Mouse (Mus musculus): ENCODE measurements around the gene Uvssa. TPM values are rescaled to one million over a fixed set of nuclear protein-coding genes. Genes with fewer than 3 reads are reported as not detected.

Uvssa gene
- polyA plus RNA-seq, 1 experiment from 2014 or later: 8.8 TPM

GRCm38 (mm10) chr5:33464390-33464789 lies 86.0 kb downstream of the Uvssa start:
- Histone ChIP-seq H3K4me1 (peaks cover 8% of the 10 kb centered on the region; the same call in 1 of the 2 replicates), H3K36me3 (no peaks in the 10 kb centered on the region), H3K27me3 (peaks cover 19% of the 10 kb centered on the region; the same call in 1 of the 2 replicates), H3K4me3 (no peak overlapping the region), H3K9me3 (no peaks in the 10 kb centered on the region), H3K9ac (replicated peaks) (no peak overlapping the region), H3K4me2 (replicated peaks) (no peak overlapping the region), H3K27ac (replicated peaks) (no peak overlapping the region)
- ATAC-seq (replicated peaks): no peak
- WGBS: 63% methylated on average over 7 of the region's 7 CpGs

GRCm38 (mm10) chr5:33465464-33465863 lies 87.1 kb downstream of the Uvssa start:
- H3K36me3 ChIP-seq: no peaks in the 10 kb centered on the region
- no peak overlapping the region for H3K27ac ChIP-seq (replicated peaks)
- peaks cover 8% of the 10 kb centered on the region; the same call in 1 of the 2 replicates for H3K4me1 ChIP-seq
- H3K9me3 ChIP-seq: no peaks in the 10 kb centered on the region
- no peak for ATAC-seq (replicated peaks)
- no peak overlapping the region for H3K9ac ChIP-seq (replicated peaks)
- WGBS: 5% methylated on average over 11 of the region's 11 CpGs
- H3K4me3 ChIP-seq: no peak overlapping the region
- no peak overlapping the region for H3K4me2 ChIP-seq (replicated peaks)
- H3K27me3 ChIP-seq: peaks cover 18% of the 10 kb centered on the region; the same call in 1 of the 2 replicates

Other genes starting within 250 kb of the Uvssa start
- 3.1 TPM in 2 replicates for gene Spon2, start 160.1 kb upstream of the Uvssa start, polyA plus RNA-seq (2015; fragmentation: Nextera tagmentation; extraction: Ambion mirVana)
- gene Ctbp1, start 103.6 kb upstream of the Uvssa start, polyA plus RNA-seq (2015; fragmentation: Nextera tagmentation; extraction: Ambion mirVana): 534 and 562 TPM in 2 replicates
- gene Maea, start 43.0 kb upstream of the Uvssa start, polyA plus RNA-seq (2015; fragmentation: Nextera tagmentation; extraction: Ambion mirVana): 101 and 107 TPM in 2 replicates
- not detected in 2 replicates for gene Nkx1-1, start 55.4 kb downstream of the Uvssa start, polyA plus RNA-seq (2015; fragmentation: Nextera tagmentation; extraction: Ambion mirVana)

Data from forebrain, embryonic 15.5 days (tissue).